Mouse (Mus musculus) right cerebral cortex, adult 18-20 months (tissue): ENCODE data around the gene Rdh11.
"Not testable (repeated sequence)": the region's sequence is repeated elsewhere in the genome, so short reads cannot be mapped to it uniquely, and the experiment has no call there.

Experiments
- DNase-seq: peaks from one replicate; pipeline ENCODE4 v3.0.0; 2022; ENCODE audit warnings: mixed read lengths

Rdh11 gene

GRCm38 (mm10) chr12:79192193-79192592 is at the start of gene Rdh11:
Rdh11 (minus strand) TSS chr12:79192293.
- DNase-seq: no peak

GRCm38 (mm10) chr12:79235485-79236080 is 43.5 kb upstream of the Rdh11 start:
- no peak for DNase-seq

GRCm38 (mm10) chr12:79217511-79217910 is 25.4 kb upstream of the Rdh11 start:
- no peak for DNase-seq

GRCm38 (mm10) chr12:79211447-79211846 is 19.4 kb upstream of the Rdh11 start:
- DNase-seq: no peak

GRCm38 (mm10) chr12:79208703-79209464 is 16.8 kb upstream of the Rdh11 start, which contains the start of gene Rdh12:
Rdh12 (plus strand) TSS chr12:79208914.
- DNase-seq: peak; percentile 42

GRCm38 (mm10) chr12:79201882-79202281 is 9.8 kb upstream of the Rdh11 start:
- no peak for DNase-seq

GRCm38 (mm10) chr12:79197105-79197504 is 5.0 kb upstream of the Rdh11 start:
- no peak for DNase-seq

DNA sequence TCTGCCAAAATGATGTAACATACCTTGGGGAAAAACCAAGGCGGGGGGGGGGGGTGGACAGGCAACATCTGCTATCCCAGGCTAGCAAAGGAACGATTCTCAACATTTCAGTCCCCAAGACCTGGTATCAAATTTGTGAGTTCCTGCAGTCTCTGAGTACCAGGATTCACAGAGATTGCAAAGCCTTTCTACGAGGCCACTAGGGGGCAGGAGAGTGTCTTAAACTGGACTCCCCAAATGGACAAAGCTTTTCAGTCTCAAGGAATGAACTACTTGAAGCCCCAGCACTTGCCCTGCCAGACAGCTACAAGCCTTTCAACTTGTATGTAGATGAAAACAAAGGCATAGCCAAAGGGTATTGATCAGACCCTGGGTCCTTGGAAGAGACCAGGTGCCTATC is 1.3 kb upstream of the Rdh11 start:
- peak; percentile 71 for DNase-seq

GRCm38 (mm10) chr12:79191701-79192100 is 392 bp downstream of the Rdh11 start:
- peak; percentile 83 for DNase-seq

DNA sequence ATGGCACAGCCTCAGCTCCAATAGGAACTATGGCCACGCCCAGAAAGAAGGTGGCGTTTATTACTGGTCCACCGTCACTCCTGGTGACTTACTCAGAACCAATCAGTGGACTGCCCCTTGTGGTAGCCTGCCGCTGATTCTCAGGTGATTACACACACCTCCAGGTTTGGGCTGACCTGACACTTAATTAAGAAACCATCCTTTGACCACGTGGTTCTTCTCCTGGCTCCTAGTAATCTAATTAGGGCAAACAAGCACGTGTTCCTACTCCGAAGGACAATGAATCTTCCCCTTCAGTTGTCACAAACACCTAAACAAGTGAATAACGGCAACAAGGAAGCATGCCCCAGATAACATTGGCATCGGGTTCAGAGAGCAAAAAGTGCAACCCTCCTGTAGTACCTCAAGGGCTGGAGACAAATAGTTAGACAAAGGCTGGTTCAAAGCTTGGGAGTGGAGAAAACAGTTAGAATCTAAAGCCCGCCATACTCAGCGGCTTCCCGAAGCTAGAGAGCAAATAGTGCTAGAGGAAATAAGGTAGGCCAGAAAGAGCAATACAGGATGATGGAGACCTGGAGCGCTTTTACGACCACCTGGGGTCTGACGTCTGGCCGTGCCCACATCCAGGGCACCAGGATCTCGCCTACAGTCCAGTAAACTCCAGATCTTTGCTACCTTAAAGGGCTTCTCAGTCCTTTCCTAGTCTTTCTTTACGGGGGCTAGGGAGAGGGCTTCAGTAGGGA is 991 bp downstream of the Rdh11 start:
- DNase-seq: peak; percentile 81

- DNase-seq: not testable (repeated sequence)
Measured at GRCm38 (mm10) chr12:79185160-79185559, 6.9 kb downstream of the Rdh11 start.

DNA sequence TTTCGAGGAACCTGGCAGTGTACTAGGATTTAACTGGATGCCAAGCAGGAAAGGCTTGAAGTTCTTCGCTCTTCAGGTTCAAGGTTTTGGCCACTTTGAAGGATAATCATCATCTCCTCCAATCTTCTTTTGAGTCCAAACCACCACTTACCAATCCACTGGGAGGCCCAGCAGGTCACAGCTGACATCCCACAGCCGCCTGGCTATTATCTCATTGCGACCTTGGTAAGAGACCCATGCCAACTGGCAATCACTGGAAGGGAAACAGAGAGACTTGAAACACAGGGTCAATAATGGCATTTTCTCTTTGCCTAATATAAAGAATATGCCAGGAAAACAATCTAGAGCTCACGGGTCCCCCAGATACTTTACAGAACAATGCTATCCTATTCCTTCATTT is 16.1 kb downstream of the Rdh11 start:
- no peak for DNase-seq

DNA sequence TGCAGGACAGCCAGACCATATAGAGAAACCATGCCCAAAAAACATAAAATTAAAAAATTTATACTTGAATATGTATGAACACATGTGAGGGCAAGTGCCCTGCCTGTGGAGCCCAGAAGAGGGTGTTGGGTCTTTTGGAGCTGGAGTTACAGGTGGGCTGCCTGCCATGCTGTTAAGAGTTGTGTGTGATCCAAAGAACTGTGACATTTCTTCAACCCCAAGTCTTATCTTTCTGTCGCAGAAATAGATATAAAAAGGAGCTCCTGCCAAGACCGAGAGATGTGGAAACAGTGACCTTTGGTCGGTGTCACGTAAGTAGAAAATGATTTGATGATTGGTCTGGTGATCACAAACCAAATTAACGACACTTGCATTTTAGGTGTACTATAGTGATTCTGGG is 18.4 kb downstream of the Rdh11 start:
- DNase-seq: no peak

- DNase-seq: peak; percentile 94
Measured at GRCm38 (mm10) chr12:79172019-79172941, 19.8 kb downstream of the Rdh11 start, which contains the start of gene Vti1b. Vti1b (minus strand) TSS chr12:79172667.

DNA sequence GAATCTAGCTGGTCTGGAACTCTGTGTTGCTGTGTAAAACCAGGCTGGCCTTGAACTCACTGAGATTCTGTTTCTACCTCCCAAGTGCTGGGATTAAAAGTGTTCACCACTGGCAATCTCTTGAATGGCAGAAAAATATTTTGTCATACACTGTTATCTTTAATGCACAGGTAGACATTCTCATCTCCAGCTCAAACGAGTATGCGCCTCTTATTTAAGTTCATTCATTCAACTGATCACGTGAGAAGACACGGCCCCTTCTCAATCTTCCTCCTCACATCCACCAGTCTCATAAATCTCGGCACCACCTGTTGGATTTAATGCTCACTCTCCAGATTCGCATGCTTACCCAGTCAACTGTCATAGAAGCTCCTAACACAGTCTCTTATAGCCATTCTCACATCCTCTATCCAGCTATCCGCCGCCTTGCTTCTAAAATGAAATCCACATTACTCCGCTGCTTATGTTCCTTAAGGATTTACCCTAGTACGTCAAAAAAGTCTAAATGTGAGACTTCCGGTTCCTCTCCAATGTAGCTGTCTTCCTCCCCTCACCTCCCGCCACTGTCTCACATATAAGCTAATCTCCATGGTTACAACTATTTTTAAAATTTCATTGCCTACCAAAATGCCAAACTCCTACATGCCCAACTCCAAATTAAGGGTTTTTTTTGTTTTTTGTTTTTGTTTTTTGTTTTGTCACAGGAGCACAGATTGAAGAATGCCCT is 20.7 kb downstream of the Rdh11 start:
- DNase-seq: peak; percentile 17

DNA sequence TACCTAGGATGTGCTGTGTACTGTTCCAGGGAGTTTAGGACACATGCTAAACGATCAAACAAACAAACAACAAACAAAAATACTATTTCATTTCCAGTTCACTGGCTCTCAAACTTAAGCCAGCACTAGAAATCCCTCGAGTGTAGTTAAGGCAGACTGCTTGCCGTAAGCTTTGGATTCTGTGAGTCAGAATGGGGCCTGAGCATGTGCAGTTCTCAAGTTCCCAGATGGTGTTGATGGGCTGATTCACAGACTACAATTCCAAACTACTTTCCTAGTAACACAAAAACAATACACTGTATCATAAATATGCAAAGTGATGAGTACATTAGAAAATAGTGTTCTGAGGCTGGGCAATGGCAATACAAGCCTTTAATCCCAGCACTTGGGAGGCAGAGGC is 21.7 kb downstream of the Rdh11 start:
- DNase-seq: peak; percentile 17

DNA sequence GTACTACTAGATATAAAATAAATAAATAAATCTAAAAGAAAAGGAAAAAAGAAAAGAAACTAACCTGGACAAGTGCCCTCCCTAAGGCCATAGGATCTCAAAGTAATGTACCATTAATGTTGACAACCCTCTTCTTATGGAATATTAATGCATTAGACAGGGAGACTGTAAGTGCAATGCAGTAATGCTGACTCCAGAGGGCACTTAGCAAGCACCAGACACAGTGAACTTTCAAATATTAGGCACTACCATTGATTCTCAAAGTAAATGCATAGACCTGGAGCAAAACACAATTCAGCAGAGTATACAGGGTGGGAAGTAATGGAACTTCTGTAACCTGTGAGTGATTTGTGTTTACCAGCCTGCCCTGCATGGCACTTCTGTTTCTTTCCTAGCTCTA is 22.9 kb downstream of the Rdh11 start:
- no peak for DNase-seq

GRCm38 (mm10) chr12:79162876-79163275 is 29.2 kb downstream of the Rdh11 start:
- no peak for DNase-seq

- DNase-seq: no peak
Measured at GRCm38 (mm10) chr12:79149653-79150052, 42.4 kb downstream of the Rdh11 start.

GRCm38 (mm10) chr12:79141384-79141783 is 50.7 kb downstream of the Rdh11 start:
- DNase-seq: no peak

DNA sequence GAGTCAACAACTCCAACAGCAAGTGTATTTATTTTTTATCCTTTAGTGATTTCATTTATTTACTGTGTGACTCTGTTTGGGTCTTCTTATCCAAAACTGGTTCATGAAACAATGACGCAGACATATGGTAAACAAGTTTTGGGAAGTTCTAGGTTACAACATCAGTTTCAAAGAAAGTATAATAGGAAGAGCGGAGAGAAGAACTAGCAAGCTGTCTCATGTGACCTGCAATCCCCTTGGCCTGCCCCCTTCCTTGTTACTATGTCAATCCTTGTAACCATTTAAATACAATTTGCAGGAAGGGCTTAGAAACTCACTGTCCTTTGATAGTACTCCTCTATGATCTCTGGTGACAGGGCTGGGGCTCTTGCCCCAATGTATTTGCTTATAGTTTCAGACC is 51.3 kb downstream of the Rdh11 start:
- DNase-seq: no peak

GRCm38 (mm10) chr12:79139417-79139816 is 52.7 kb downstream of the Rdh11 start:
- DNase-seq: no peak
